Mouse (Mus musculus): ENCODE data around the gene Actrt3.
"Not testable (repeated sequence)": the region's sequence is repeated elsewhere in the genome, so short reads cannot be mapped to it uniquely, and the experiment has no call there.

The Actrt3 gene

GRCm38 (mm10) chr3:30573549-30573948 lies 26.2 kb downstream of the Actrt3 start:
- no peak for DNase-seq (ENCODE audit: low spot score in 2 of 2)

GRCm38 (mm10) chr3:30566333-30566732 lies 33.4 kb downstream of the Actrt3 start:
- not testable (repeated sequence) for DNase-seq (ENCODE audit: low spot score in 2 of 2)

- DNase-seq (ENCODE audit: low spot score in 2 of 2) = no peak
These were observed 38.9 kb downstream of the Actrt3 start for GRCm38 (mm10) chr3:30560677-30561314.

GRCm38 (mm10) chr3:30553741-30554140 lies 46.0 kb downstream of the Actrt3 start:
- no peak for DNase-seq (ENCODE audit: low spot score in 2 of 2)

- DNase-seq (ENCODE audit: low spot score in 2 of 2) = no peak
These were observed 49.5 kb downstream of the Actrt3 start for GRCm38 (mm10) chr3:30550218-30550617.

GRCm38 (mm10) chr3:30548928-30549327 lies 50.8 kb downstream of the Actrt3 start:
- DNase-seq (ENCODE audit: low spot score in 2 of 2) = no peak

GRCm38 (mm10) chr3:30547908-30548307 lies 51.8 kb downstream of the Actrt3 start, which contains the start of gene Mecom:
Gene Mecom (minus strand): TSS chr3:30548008.
- no peak for DNase-seq (ENCODE audit: low spot score in 2 of 2)
